Mouse (Mus musculus): ENCODE results near the gene Shf. TPM values are rescaled to one million over a fixed set of nuclear protein-coding genes. Genes with fewer than 3 reads are reported as not detected.
A peak's percentile ranks its signal among the peaks of the same experiment; 100 is the strongest.

Shf gene
- total and polyA plus RNA-seq, 3 experiments, result 1.2 to 2.7 (median 2.0) TPM

- peaks cover 3% of the 10 kb centered on the region for H3K27me3 ChIP-seq (replicated peaks)
- no peak overlapping the region for H3K4me3 ChIP-seq (replicated peaks in 1 of 3; ENCODE audit: low read depth in 2 of 3, low read length in 2 of 3, poor library complexity in 1 of 3)
- H3K36me3 ChIP-seq (replicated peaks in 1 of 2; ENCODE audit: control insufficient read depth in 1 of 2, insufficient read depth in 1 of 2, low read length in 1 of 2), result no peaks in the 10 kb centered on the region
- no peak overlapping the region for H3K27ac ChIP-seq (ENCODE audit: insufficient read depth, low read depth)
- H3K4me1 ChIP-seq (ENCODE audit: control insufficient read depth in 1 of 2, insufficient read depth in 2 of 2), result peaks cover 9 to 30% of the 10 kb centered on the region in 2 experiments
- DNase-seq (ENCODE audit: extremely low read depth), result no peak
- no peak overlapping the region for H3K9ac ChIP-seq (ENCODE audit: insufficient read depth, low read depth)
- TF ChIP-seq ZMIZ1 (IDR thresholded peaks at IDR 0.05; ENCODE audit: low read depth, low read length) (no peak), MXI1 (IDR thresholded peaks at IDR 0.05; ENCODE audit: low read depth, low read length) (no peak), SMC3 (IDR thresholded peaks at IDR 0.05; ENCODE audit: low read depth, low read length) (no peak), CHD1 (IDR thresholded peaks at IDR 0.05; ENCODE audit: low read depth, low read length) (no peak), POLR2AphosphoS2 (IDR thresholded peaks at IDR 0.05; ENCODE audit: low read depth, low read length) (no peak), MAX (IDR thresholded peaks at IDR 0.05; ENCODE audit: low read length) (no peak), UBTF (IDR thresholded peaks at IDR 0.05; ENCODE audit: low read depth, low read length) (no peak), POLR2A (IDR thresholded peaks at IDR 0.05; ENCODE audit: low read depth, low read length) (no peak), NELFE (IDR thresholded peaks at IDR 0.05; ENCODE audit: low read depth, low read length) (no peak), NRF1 (IDR thresholded peaks at IDR 0.05; ENCODE audit: low read depth, low read length) (no peak)
- H3K4me2 ChIP-seq (ENCODE audit: insufficient read depth, low read depth, poor library complexity, severe bottlenecking), result peak overlapping the region; percentile 81; the same call in 1 of the 2 replicates
- H3K79me2 ChIP-seq (replicated peaks; ENCODE audit: control insufficient read depth, extremely low read depth, insufficient read depth, poor library complexity, severe bottlenecking), result no peaks in the 10 kb centered on the region
- dilution Hi-C loops (cut with MboI; ENCODE audit: extremely low pct_ligation_motif_present, extremely low pct_unique_long_range_greater_than_20kb, low sequenced_read_pairs) (no loop called here), in situ Hi-C loops (cut with MboI; ENCODE audit: low pct_ligation_motif_present, low pct_unique_long_range_greater_than_20kb, low sequenced_read_pairs) (loop anchor here (25.0 kb wide), 1 partner anchor 231 kb away; the partner anchor contains the start of gene Gatm)
- H3K9me3 ChIP-seq (replicated peaks; ENCODE audit: low read length), result no peaks in the 10 kb centered on the region
Measured at GRCm38 (mm10) chr2:122381329-122382103, 12.6 kb upstream of the Shf start.

- H3K9me3 ChIP-seq (replicated peaks; ENCODE audit: low read length), result no peaks in the 10 kb centered on the region
- peaks cover 3% of the 10 kb centered on the region for H3K27me3 ChIP-seq (replicated peaks)
- peak; percentile 71 for DNase-seq (ENCODE audit: extremely low read depth)
- TF ChIP-seq CHD1 (IDR thresholded peaks at IDR 0.05; ENCODE audit: low read depth, low read length), result no peak
- peak; percentile 94 for TF ChIP-seq ZNF384 (IDR thresholded peaks at IDR 0.05; ENCODE audit: low read depth, low read length)
- peak; percentile 86 for TF ChIP-seq SMC3 (IDR thresholded peaks at IDR 0.05; ENCODE audit: low read depth, low read length)
- TF ChIP-seq RAD21 (IDR thresholded peaks at IDR 0.05; ENCODE audit: low read depth, low read length), result peak; percentile 93
- peak; percentile 12; the same call in 1 of the 2 replicates for TF ChIP-seq JUN (IDR thresholded peaks at IDR 0.05; ENCODE audit: insufficient read depth, low read depth, low read length)
- TF ChIP-seq CTCF (conservative IDR thresholded peaks at IDR 0.05 in 1 of 2, IDR thresholded peaks at IDR 0.05 in 1 of 2; ENCODE audit: low read depth in 2 of 2, low read length in 2 of 2), result peak; percentile 71 to 96
- no peak for TF ChIP-seq PAX5 (IDR thresholded peaks at IDR 0.05; ENCODE audit: low read length)
- peak; percentile 59 for TF ChIP-seq ZC3H11A (IDR thresholded peaks at IDR 0.05; ENCODE audit: low read depth, low read length)
- H3K27ac ChIP-seq (ENCODE audit: insufficient read depth, low read depth), result no peak overlapping the region
- dilution Hi-C loops (cut with MboI; ENCODE audit: extremely low pct_ligation_motif_present, extremely low pct_unique_long_range_greater_than_20kb, low sequenced_read_pairs), result no loop called here
- no peaks in the 10 kb centered on the region for H3K79me2 ChIP-seq (replicated peaks; ENCODE audit: control insufficient read depth, extremely low read depth, insufficient read depth, poor library complexity, severe bottlenecking)
- 0 out of 2 replicates have a peak overlapping the region, but pooled peaks have one; percentile 8 for H3K9ac ChIP-seq (ENCODE audit: insufficient read depth, low read depth)
- H3K4me2 ChIP-seq (ENCODE audit: insufficient read depth, low read depth, poor library complexity, severe bottlenecking), result peak overlapping the region; percentile 81
- in situ Hi-C loops (cut with MboI; ENCODE audit: low pct_ligation_motif_present, low pct_unique_long_range_greater_than_20kb, low sequenced_read_pairs), result loop anchor here (25.0 kb wide), 1 partner anchor 231 kb away; the partner anchor contains the start of gene Gatm
- no peaks in the 10 kb centered on the region for H3K36me3 ChIP-seq (replicated peaks in 1 of 2; ENCODE audit: control insufficient read depth in 1 of 2, insufficient read depth in 1 of 2, low read length in 1 of 2)
- peaks cover 9 to 30% of the 10 kb centered on the region in 2 experiments for H3K4me1 ChIP-seq (ENCODE audit: control insufficient read depth in 1 of 2, insufficient read depth in 2 of 2)
- peak overlapping the region; percentile 42 to 47 (median 47) for H3K4me3 ChIP-seq (replicated peaks in 1 of 3; ENCODE audit: low read depth in 2 of 3, low read length in 2 of 3, poor library complexity in 1 of 3)
Measured at GRCm38 (mm10) chr2:122380768-122381311, 11.9 kb upstream of the Shf start.

All from CH12.LX (cell line).